Mouse (Mus musculus) embryo, embryonic 11 days (tissue): ENCODE data around the gene Krtap5-1.
"Not testable (repeated sequence)": the region's sequence is repeated elsewhere in the genome, so short reads cannot be mapped to it uniquely, and the experiment has no call there.

ENCODE experiments used
- DNase-seq: peaks from one replicate; pipeline ENCODE4 v3.0.0-alpha.2; 2015

Gene Krtap5-1

GRCm38 (mm10) chr7:142297018-142297417 is at the start of gene Krtap5-1:
Gene Krtap5-1, minus strand, starts transcription at chr7:142297118.
- DNase-seq: not testable (repeated sequence)

GRCm38 (mm10) chr7:142342247-142342640 is 45.3 kb upstream of the Krtap5-1 start:
- no peak for DNase-seq

- DNase-seq: no peak
Observed at GRCm38 (mm10) chr7:142341564-142342246, 44.8 kb upstream of the Krtap5-1 start.

- no peak for DNase-seq
Observed at GRCm38 (mm10) chr7:142340269-142340970, 43.5 kb upstream of the Krtap5-1 start.

- no peak for DNase-seq
Observed at GRCm38 (mm10) chr7:142335151-142335550, 38.2 kb upstream of the Krtap5-1 start.

GRCm38 (mm10) chr7:142334246-142334645 is 37.3 kb upstream of the Krtap5-1 start:
- DNase-seq: peak; percentile 94

- DNase-seq: not testable (repeated sequence)
Observed at GRCm38 (mm10) chr7:142332741-142333140, 35.8 kb upstream of the Krtap5-1 start.

GRCm38 (mm10) chr7:142331281-142331680 is 34.4 kb upstream of the Krtap5-1 start:
- no peak for DNase-seq

GRCm38 (mm10) chr7:142330271-142330724 is 33.4 kb upstream of the Krtap5-1 start:
- DNase-seq: peak; percentile 53

- peak; percentile 39 for DNase-seq
Observed at GRCm38 (mm10) chr7:142328507-142328906, 31.6 kb upstream of the Krtap5-1 start.

GRCm38 (mm10) chr7:142326714-142327445 is 30.0 kb upstream of the Krtap5-1 start:
- peak; percentile 19 for DNase-seq

- DNase-seq: no peak
Observed at GRCm38 (mm10) chr7:142323396-142324117, 26.6 kb upstream of the Krtap5-1 start.

- no peak for DNase-seq
Observed at GRCm38 (mm10) chr7:142322641-142323040, 25.7 kb upstream of the Krtap5-1 start.

- not testable (repeated sequence) for DNase-seq
Observed at GRCm38 (mm10) chr7:142321637-142322306, 24.9 kb upstream of the Krtap5-1 start.

- DNase-seq: peak; percentile 31
Observed at GRCm38 (mm10) chr7:142320906-142321305, 24.0 kb upstream of the Krtap5-1 start.

- DNase-seq: no peak
Observed at GRCm38 (mm10) chr7:142319124-142319523, 22.2 kb upstream of the Krtap5-1 start.

GRCm38 (mm10) chr7:142317216-142317615 is 20.3 kb upstream of the Krtap5-1 start:
- DNase-seq: peak; percentile 24

- peak; percentile 75 for DNase-seq
Observed at GRCm38 (mm10) chr7:142316558-142316957, 19.6 kb upstream of the Krtap5-1 start.

GRCm38 (mm10) chr7:142314600-142315285 is 17.8 kb upstream of the Krtap5-1 start:
- DNase-seq: no peak

GRCm38 (mm10) chr7:142303929-142304328 is 7.0 kb upstream of the Krtap5-1 start:
- DNase-seq: not testable (repeated sequence)

GRCm38 (mm10) chr7:142303249-142303648 is 6.3 kb upstream of the Krtap5-1 start, which contains the start of gene Krtap5-4:
Gene Krtap5-4, plus strand, starts transcription at chr7:142303549.
- no peak for DNase-seq
